Mouse (Mus musculus) small intestine, adult 2 months (tissue): ENCODE measurements around the gene Nme7. TPM values are rescaled to one million over a fixed set of nuclear protein-coding genes. Genes with fewer than 3 reads are reported as not detected.

Source experiments
- H3K27ac ChIP-seq: fragments of 200-500 bp; 2 replicates; pipeline ENCODE4 v1.5.1; 2012; ENCODE audit warnings: low read depth, low read length, control low read depth, inconsistent platforms; ENCODE audit not compliant: insufficient read depth
- H3K27me3 ChIP-seq: fragments of 200-500 bp; 2 replicates; pipeline ENCODE4 v1.6.1; 2012; ENCODE audit warnings: mild to moderate bottlenecking, moderate library complexity, low read length, inconsistent platforms; ENCODE audit not compliant: control insufficient read depth, insufficient read depth
- H3K36me3 ChIP-seq: fragments of 200-500 bp; 2 replicates; pipeline ENCODE4 v1.6.1; 2012; ENCODE audit warnings: mild to moderate bottlenecking, low read length, control low read depth, inconsistent platforms; ENCODE audit not compliant: control insufficient read depth, insufficient read depth
- H3K4me1 ChIP-seq: fragments of 200-500 bp; 2 replicates; pipeline ENCODE4 v1.6.1; 2012; ENCODE audit warnings: low read length, inconsistent platforms, mixed read lengths; ENCODE audit not compliant: control insufficient read depth, insufficient read depth, insufficient read length
- H3K4me3 ChIP-seq: fragments of 200-500 bp; 2 replicates; pipeline ENCODE4 v1.5.1; 2012; ENCODE audit warnings: low read depth, mild to moderate bottlenecking, control low read depth, inconsistent platforms, low read length, moderate library complexity
- CTCF ChIP-seq: fragments of 200-500 bp; IDR thresholded peaks from 2 replicates; pipeline ENCODE4 v1.5.1; 2012; ENCODE audit warnings: low read depth, mild to moderate bottlenecking, control low read depth, inconsistent platforms, low read length, moderate library complexity, mixed read lengths; ENCODE audit not compliant: insufficient replicate concordance, insufficient read length; ENCODE audit errors: extremely low read depth
- POLR2A ChIP-seq: fragments of 200-500 bp; IDR thresholded peaks from 2 replicates; pipeline ENCODE4 v1.6.1; 2012; ENCODE audit warnings: low read depth, mild to moderate bottlenecking, control low read depth, inconsistent platforms, low read length, moderate library complexity
- WGBS: fragments of 180-500 bp; shearing (Covaris S2); methylation state at CpG from one replicate; pipeline ENCODE4 v1.1.7; 2018; 5-methylcytosine and 5-hydroxymethylcytosine counted together
- polyA plus RNA-seq: library from polyadenylated mRNA; depleted of rRNA; stranded (reverse); fragments of >200 nt; gene quantifications from 2 replicates; pipeline ENCODE4 v1.2.3, GENCODE M21; 2012

Gene Nme7
- polyA plus RNA-seq, 1 experiment: 1.9 TPM

DNA sequence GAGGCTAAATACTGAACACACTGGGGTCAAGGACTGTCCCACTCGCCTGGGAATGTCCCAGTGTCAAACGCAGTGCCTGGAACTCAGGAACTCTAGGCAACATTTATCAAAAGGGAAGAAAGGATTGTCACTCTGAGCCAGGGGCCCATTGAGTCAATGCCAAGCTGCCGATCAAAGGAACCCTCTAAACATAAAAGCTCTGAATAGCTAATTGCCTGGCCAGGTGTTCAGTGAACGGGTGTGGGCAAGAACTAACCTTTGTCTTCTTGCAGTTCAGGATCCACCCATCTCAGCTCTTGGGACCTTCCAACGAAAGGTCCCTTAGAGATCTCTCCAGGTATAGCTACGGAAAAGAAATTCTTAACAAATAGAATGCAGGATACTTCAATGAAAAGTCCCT, 167.1 kb downstream of the Nme7 start:
- H3K27me3 ChIP-seq: no peaks in the 10 kb centered on the region
- no peaks in the 10 kb centered on the region for H3K36me3 ChIP-seq
- H3K27ac ChIP-seq: peak overlapping the region; percentile 82
- 23% methylated on average over 6 of the region's 6 CpGs for WGBS
- no peak overlapping the region for H3K4me3 ChIP-seq
- H3K4me1 ChIP-seq: peaks cover 21% of the 10 kb centered on the region
- TF ChIP-seq POLR2A (no peak), CTCF (no peak)

DNA sequence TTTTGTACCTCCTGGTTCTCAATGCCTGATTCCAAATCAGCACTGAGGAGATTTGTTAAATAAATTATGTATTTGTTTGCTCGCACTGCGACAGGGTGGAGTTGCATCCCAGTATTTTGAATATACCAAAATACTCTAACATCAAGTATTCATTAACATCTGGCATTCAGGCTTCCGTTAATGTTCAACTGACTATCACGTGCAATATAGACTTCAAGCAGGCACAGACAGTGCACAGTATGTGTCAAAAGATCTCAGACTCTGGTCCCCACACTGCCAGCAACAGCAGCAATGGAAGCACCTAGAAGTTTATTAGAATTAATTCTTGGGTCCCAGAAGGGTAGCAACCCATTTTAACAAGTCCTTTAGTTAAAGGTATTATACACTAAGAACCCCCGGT, 167.7 kb downstream of the Nme7 start:
- no peaks in the 10 kb centered on the region for H3K36me3 ChIP-seq
- 32% methylated on average over 5 of the region's 5 CpGs for WGBS
- peaks cover 21% of the 10 kb centered on the region for H3K4me1 ChIP-seq
- H3K27ac ChIP-seq: peak overlapping the region; percentile 82
- no peak overlapping the region for H3K4me3 ChIP-seq
- TF ChIP-seq CTCF (no peak), POLR2A (no peak)
- H3K27me3 ChIP-seq: no peaks in the 10 kb centered on the region

DNA sequence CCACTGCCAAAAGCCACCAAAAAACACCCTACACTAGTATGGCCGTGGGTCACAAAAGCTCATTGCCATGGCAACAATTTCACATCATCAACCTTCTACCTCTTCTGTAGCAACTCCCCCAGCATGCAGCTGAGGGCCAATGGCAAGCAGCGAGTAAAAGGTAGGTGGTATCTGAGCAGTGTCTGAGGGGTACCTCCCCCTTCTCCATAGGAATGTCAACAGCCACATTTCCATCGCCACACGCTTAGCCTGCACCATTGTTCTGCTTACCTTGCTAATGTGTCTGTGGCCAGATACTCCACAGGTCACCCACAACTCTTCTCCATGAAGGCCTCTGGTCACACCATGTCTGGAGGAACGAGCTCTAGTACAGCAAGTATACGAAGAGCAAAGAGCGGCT, 169.5 kb downstream of the Nme7 start:
- no peak overlapping the region for H3K4me3 ChIP-seq
- no peak for TF ChIP-seq CTCF
- no peak for TF ChIP-seq POLR2A
- no peaks in the 10 kb centered on the region for H3K36me3 ChIP-seq
- no peaks in the 10 kb centered on the region for H3K27me3 ChIP-seq
- 94% methylated on average over 7 of the region's 7 CpGs for WGBS
- peaks cover 16% of the 10 kb centered on the region; the same call in 1 of the 2 replicates for H3K4me1 ChIP-seq
- no peak overlapping the region for H3K27ac ChIP-seq

DNA sequence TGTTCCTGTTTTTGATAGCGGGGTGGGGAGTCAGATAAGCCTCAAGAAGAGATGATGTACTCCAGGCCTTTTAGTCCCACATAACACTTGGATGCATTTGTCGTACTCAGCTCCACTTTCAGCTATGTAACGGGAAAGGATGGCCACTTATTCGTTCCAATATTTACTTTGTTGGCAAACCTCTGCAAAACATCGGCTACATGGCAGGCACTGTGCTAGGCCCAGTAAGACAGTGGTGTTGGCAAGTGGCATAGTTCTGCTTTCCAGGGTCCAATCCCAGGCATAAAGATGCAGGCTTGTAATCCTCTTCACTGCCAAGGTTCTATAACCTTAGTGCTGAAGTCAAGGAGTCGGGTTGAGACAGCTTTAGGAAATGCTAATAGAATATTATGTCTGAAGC, 170.4 kb downstream of the Nme7 start:
- 37% methylated on average over 6 of the region's 6 CpGs for WGBS

DNA sequence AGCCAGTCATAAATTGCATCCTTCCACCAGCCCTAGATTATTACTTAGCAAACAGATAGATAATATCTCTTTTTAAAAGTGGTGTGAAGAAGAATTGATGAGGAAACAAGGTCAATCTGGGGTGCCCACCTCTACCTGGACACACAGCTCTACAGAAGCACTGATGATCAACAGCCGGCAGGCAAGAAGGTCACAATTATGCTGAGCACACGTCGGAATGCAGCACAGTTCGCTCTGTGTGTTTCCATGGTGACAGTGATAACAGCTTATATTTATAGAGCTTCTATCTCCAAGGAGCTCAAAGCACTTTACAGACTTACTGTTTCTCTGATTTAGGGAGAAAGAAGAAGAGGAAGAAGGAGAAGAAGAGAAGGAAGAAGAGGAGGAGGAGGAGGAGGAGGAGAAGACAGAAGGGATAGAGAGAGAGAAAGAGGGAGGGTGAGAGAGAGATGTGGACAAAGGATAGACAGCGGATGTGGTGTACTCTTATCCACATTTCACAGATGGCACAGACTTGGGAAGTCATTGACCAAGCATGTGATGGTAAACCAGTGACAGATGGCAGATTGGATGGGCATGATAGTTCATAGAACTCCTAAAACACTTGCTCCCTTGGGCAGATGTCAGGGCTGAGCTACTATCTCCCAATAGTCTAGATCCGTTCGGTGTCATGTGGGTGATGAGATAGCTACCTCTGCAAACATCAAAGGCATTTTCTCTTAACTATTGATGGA, 171.0 kb downstream of the Nme7 start:
- TF ChIP-seq CTCF: no peak
- no peak for TF ChIP-seq POLR2A
- H3K27me3 ChIP-seq: no peaks in the 10 kb centered on the region
- peaks cover 8% of the 10 kb centered on the region; the same call in 1 of the 2 replicates for H3K4me1 ChIP-seq
- no peak overlapping the region for H3K4me3 ChIP-seq
- H3K36me3 ChIP-seq: no peaks in the 10 kb centered on the region
- no peak overlapping the region for H3K27ac ChIP-seq
- WGBS: 32% methylated on average over 7 of the region's 7 CpGs

More for the DNA sequence above, 170.4 kb downstream of the Nme7 start:
- Histone ChIP-seq H3K4me3 (no peak overlapping the region), H3K27ac (no peak overlapping the region), H3K27me3 (no peaks in the 10 kb centered on the region), H3K4me1 (peaks cover 12% of the 10 kb centered on the region; the same call in 1 of the 2 replicates), H3K36me3 (no peaks in the 10 kb centered on the region)
- no peak for TF ChIP-seq CTCF
- TF ChIP-seq POLR2A: no peak

DNA sequence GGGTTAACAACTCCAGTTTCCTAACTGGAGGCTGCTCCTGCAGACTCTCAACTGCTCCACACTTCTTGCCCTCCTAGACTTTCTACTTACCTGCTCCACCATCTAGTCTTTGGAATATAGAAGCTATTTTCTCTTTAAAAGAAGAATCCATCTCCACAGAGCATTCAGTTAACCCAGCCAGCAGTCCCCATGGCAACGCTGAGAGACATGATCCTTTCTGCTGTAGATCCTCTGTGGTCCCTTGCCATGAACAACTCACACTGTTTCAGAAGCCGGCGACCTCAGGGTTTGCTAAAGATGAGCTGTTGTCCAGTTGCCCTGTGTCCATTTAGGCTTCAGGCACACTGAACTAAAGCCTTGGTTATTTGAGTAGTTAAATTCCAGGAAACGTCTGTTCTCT, 172.0 kb downstream of the Nme7 start:
- Histone ChIP-seq H3K27ac (no peak overlapping the region), H3K36me3 (no peaks in the 10 kb centered on the region), H3K4me1 (peaks cover 8% of the 10 kb centered on the region; the same call in 1 of the 2 replicates), H3K4me3 (no peak overlapping the region), H3K27me3 (no peaks in the 10 kb centered on the region)
- TF ChIP-seq POLR2A (no peak), CTCF (no peak)
- 91% methylated on average over 4 of the region's 4 CpGs for WGBS

DNA sequence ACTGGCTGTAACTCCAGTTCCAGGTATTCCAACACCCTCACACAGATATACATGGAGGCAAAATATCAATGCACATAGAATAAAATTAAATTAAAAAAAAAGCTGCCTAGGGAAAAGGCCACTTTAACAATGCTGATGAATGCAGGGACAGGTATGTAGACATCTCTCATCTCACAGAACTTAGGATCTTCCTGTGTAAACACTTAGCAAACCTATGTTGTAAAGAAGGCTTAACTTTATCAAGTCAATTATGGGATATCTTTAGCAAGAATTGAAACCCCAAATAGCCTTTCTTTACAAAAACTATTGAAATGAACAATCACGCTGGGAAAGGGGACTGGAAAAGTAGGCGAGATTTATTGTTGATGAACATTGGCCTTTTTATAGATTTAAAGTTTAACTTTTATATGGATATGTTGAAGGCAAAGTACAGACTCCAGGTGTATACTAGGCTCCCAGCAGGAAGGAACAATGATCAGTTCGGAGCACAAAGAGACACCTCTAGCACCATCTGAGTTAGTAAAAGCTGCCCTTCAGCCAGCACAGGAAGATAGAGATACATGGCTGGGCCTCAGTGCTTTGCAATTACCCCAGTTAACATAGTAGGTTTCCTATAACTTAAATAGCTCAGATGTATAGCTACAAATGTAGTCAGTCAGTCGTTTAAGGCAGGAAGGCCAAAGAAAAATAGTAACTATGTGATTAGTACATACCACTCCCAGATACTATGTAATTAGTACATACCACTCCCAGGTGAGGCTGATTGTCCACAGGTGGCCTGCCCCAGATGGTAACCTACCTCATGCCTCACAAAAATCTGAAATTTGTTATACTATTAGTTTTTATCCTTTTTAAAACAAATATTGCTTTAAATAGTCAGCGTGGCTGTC, 177.1 kb downstream of the Nme7 start:
- Histone ChIP-seq H3K36me3 (no peaks in the 10 kb centered on the region), H3K27ac (peak overlapping the region; percentile 96), H3K4me3 (no peak overlapping the region), H3K27me3 (no peaks in the 10 kb centered on the region), H3K4me1 (peaks cover 3% of the 10 kb centered on the region; the same call in 1 of the 2 replicates)
- WGBS: 35% methylated on average over 5 of the region's 5 CpGs
- TF ChIP-seq CTCF: no peak
- no peak for TF ChIP-seq POLR2A
